Mouse (Mus musculus): ENCODE data around the gene Grem1.

GRCm38 (mm10) chr2:113713406-113713805 lies 45.0 kb downstream of the Grem1 start:
- no peak for TF ChIP-seq CTCF (IDR thresholded peaks at IDR 0.05; ENCODE audit: low read depth, low read length)
- TF ChIP-seq POLR2A (IDR thresholded peaks at IDR 0.05; ENCODE audit: extremely low read depth, insufficient read depth, low read length), result no peak
